Mouse (Mus musculus): ENCODE data around the gene Pde4d.

The Pde4d gene

GRCm38 (mm10) chr13:109592192-109592797, 1142.5 kb downstream of the Pde4d start:
- no peak for DNase-seq

GRCm38 (mm10) chr13:109599711-109600110, 1150.0 kb downstream of the Pde4d start:
- peak; percentile 43 for DNase-seq

DNA sequence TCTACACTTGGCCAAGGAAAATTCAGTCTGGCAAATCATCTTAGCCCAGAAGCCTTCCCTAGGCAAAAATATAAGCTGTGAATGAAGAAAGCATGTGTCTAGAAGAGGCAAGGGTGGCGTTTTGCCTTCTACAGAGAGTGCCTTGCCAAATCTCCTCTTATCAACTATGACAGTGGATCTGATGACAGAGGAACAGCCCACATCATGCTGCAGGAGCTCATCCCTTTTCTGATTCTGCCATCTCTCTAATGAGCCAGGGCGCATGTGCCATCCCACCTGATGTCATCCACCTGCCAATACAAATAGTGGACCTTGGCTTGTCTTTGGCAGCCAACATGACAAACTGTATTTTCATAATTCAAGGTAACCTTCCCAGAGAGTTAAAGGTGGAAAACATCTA, 1154.3 kb downstream of the Pde4d start:
- no peak for DNase-seq

GRCm38 (mm10) chr13:109605140-109605539, 1155.4 kb downstream of the Pde4d start:
- DNase-seq, result no peak

- DNase-seq, result no peak
Observed at GRCm38 (mm10) chr13:109609106-109609804, 1159.5 kb downstream of the Pde4d start.

- DNase-seq, result peak; percentile 74
Observed at GRCm38 (mm10) chr13:109609805-109610187, 1160.0 kb downstream of the Pde4d start.

GRCm38 (mm10) chr13:109610772-109611171, 1161.0 kb downstream of the Pde4d start:
- no peak for DNase-seq

GRCm38 (mm10) chr13:109615213-109615784, 1165.6 kb downstream of the Pde4d start:
- no peak for DNase-seq

GRCm38 (mm10) chr13:109615785-109616281, 1166.1 kb downstream of the Pde4d start:
- DNase-seq, result peak; percentile 63

DNA sequence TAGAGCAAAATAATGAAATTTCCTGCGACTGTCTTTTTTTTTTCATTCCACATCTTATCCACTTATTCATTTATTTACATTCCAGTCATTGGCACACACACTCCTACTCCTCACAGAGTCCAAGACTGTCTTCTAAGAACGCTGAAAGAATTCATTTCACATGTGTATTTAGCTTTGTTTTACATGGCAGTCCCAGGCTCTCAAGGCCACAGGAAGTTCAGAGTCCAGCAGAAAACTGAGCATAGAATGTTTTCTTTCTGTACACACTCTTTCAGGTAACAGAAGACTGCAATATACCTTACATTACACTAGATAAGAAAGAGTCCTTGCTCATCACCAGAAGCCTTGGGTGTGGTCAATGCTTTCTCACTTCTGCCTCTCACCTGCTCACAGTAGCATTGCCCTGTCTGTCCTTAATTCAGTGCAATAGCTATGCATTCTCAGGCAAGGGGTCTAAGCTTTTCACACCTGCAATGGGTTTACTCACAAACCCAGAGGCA, 1169.5 kb downstream of the Pde4d start:
- no peak for DNase-seq

GRCm38 (mm10) chr13:109622207-109622606, 1172.5 kb downstream of the Pde4d start:
- DNase-seq, result no peak

DNA sequence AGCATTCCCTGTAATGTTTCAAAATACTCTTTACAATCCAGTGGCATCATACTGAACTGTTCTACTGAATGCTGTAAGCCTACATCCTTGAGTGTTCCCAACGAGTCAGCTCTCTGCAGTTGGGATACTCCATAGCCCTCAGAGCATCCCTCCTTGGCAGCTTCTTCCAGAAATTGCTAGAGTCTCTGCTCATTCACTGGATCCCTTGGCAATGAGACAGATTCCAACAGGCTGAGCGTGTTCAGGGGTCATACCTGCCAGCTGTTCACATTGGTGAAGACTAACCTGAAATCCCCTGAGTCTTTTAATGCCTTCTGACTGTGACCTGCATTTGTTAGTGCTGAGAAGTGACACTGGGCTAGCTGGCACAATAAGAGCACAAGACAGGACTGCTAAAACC, 1173.5 kb downstream of the Pde4d start:
- no peak for DNase-seq

GRCm38 (mm10) chr13:109624772-109625349, 1175.1 kb downstream of the Pde4d start:
- no peak for DNase-seq

GRCm38 (mm10) chr13:109625466-109626129, 1175.8 kb downstream of the Pde4d start:
- no peak for DNase-seq

DNA sequence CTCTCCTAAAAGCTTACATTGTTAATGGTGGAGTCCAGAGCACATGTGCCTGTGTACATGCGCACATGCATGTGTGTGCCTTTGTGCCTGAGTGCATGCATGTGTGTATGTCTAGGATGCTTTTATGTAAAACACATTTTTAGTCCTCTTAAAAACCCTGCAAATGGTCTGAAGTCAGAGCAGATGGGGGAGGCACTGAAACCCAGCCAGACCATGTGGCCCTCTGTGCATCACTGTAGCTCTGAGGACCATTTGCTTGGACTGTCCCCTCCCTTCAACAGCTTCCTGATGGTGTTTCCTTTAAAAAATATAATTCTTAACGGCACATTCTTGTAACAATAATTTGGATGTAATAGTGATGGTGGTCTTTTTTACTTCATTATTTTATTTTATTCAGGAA, 1177.5 kb downstream of the Pde4d start:
- no peak for DNase-seq

DNA sequence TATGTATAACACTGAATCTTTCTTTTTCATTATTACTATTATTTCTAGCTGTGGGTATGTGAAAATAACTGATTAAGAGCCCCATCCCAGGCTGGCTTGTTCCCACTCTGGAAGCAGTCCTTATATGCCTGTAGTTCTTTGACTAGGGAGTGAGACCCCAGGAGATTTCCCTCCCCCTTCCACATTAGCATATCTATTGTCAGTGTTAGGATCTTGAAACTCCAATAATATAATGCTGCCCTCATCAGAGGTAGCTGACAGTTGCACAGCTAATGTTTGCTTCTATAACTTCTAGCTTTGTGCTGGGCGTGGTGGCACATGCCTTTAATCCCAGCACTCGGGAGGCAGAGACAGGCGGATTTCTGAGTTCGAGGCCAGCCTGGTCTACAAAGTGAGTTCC, 1178.9 kb downstream of the Pde4d start:
- DNase-seq, result no peak

- no peak for DNase-seq
Observed at GRCm38 (mm10) chr13:109629216-109629615, 1179.5 kb downstream of the Pde4d start.

DNA sequence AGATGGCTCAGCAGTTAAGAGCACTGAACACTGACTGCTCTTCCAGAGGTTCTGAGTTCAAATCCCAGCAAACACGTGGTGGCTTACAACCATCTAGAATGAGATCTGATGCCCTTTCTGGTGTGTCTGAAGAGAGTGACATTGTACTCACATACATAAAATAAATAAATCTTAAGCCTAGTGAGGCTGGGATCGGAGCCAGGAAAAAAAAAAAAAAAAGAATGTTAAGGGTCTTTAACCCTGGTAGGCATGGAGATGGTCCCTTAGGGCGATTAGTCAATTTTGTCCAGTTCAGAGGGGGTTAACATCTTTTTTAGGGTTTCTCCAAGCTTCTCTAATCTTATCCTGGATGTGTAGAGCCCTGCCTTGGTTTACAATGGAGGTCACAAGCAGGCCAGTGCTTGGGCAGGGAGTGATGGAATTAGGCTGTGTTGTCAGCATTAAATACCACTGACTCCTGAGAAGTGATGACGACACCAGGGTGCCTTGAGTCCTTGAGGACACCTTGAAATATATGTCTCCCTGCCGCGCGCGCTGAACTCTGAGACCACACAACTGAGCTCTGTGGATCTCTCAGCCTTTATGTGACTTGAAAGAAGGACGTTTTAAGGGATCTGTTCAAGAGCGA, 1181.8 kb downstream of the Pde4d start:
- no peak for DNase-seq

GRCm38 (mm10) chr13:109632387-109633036, 1182.8 kb downstream of the Pde4d start:
- DNase-seq, result peak; percentile 29

GRCm38 (mm10) chr13:109633037-109633418, 1183.3 kb downstream of the Pde4d start:
- DNase-seq, result no peak

GRCm38 (mm10) chr13:109635901-109636520, 1186.3 kb downstream of the Pde4d start:
- DNase-seq, result no peak

DNA sequence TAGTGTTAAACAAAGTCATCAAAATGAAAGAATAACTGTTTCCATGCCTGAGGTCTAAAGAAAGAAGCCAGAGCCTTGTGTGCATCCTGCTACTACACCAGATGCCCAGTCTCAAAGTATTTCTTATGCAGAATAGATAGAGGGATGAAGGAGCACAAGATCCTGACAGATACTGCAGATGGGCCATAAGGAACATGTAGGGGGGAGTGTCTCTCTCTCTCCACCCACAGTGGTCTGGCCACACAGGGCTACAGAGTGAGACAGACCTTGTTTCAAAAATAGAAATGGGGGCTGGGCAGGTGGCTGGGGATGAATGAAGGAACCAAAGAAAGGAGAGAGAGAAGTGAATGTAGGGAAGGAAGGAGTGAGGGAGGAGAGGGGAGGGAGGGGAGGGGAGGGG, 1188.5 kb downstream of the Pde4d start:
- DNase-seq, result no peak

Measured in kidney, postnatal 14 days (tissue).